Comparison of ENCODE assay signal across 1 mouse cellular context in genomic region chr11:58981541-58982447, GRCm38 (mm10).
A peak's percentile ranks its signal among the peaks of the same experiment; 100 is the strongest.
TF ChIP-seq lines count a peak whose summit lies in the region.

No protein-coding gene starts in this region.

TF ChIP-seq in CH12.LX, 34 proteins besides CTCF, POLR2A, EP300 and RAD21 (continued from another document):
- TF ChIP-seq MAX (IDR thresholded peaks at IDR 0.05; ENCODE audit: low read length): no peak; the same call in 1 of the 2 replicates
- TF ChIP-seq MAFK (IDR thresholded peaks at IDR 0.05; ENCODE audit: insufficient replicate concordance, low read length): no peak
- no peak for TF ChIP-seq USF1 (IDR thresholded peaks at IDR 0.05; ENCODE audit: low read depth, low read length)
- TF ChIP-seq PAX5 (IDR thresholded peaks at IDR 0.05; ENCODE audit: low read length): no peak
- no peak for TF ChIP-seq RCOR1 (conservative IDR thresholded peaks at IDR 0.05; ENCODE audit: low read depth, low read length)
- TF ChIP-seq KAT2A (IDR thresholded peaks at IDR 0.05; ENCODE audit: insufficient replicate concordance, low read length): no peak
- TF ChIP-seq NELFE (IDR thresholded peaks at IDR 0.05; ENCODE audit: low read depth, low read length): peak; percentile 47; the same call in 1 of the 2 replicates
- no peak for TF ChIP-seq JUND (conservative IDR thresholded peaks at IDR 0.05; ENCODE audit: low read depth, low read length)
- no peak for TF ChIP-seq TBP (conservative IDR thresholded peaks at IDR 0.05; ENCODE audit: low read depth, low read length)
- TF ChIP-seq IRF4 (IDR thresholded peaks at IDR 0.05; ENCODE audit: low read depth, low read length): no peak; the same call in 1 of the 2 replicates
- peak; percentile 89 for TF ChIP-seq BHLHE40 (IDR thresholded peaks at IDR 0.05; ENCODE audit: low read depth, low read length)
- TF ChIP-seq MEF2A (IDR thresholded peaks at IDR 0.05; ENCODE audit: borderline replicate concordance, low read depth, low read length): 0 out of 2 replicates have a peak, but pooled peaks have one; percentile 61
- TF ChIP-seq JUN (IDR thresholded peaks at IDR 0.05; ENCODE audit: insufficient read depth, low read depth, low read length): no peak
- TF ChIP-seq ZMIZ1 (IDR thresholded peaks at IDR 0.05; ENCODE audit: low read depth, low read length): no peak
- TF ChIP-seq POLR2AphosphoS2 (IDR thresholded peaks at IDR 0.05; ENCODE audit: low read depth, low read length): no peak
- peak; percentile 93 for TF ChIP-seq NRF1 (IDR thresholded peaks at IDR 0.05; ENCODE audit: low read depth, low read length)
- peak; percentile 93 for TF ChIP-seq ETS1 (conservative IDR thresholded peaks at IDR 0.05; ENCODE audit: low read depth, low read length)
- peak; percentile 76 for TF ChIP-seq ELF1 (IDR thresholded peaks at IDR 0.05; ENCODE audit: low read depth, low read length)
- TF ChIP-seq MAZ (IDR thresholded peaks at IDR 0.05; ENCODE audit: low read depth, low read length): no peak
- TF ChIP-seq SMC3 (IDR thresholded peaks at IDR 0.05; ENCODE audit: low read depth, low read length): peak; percentile 75
- peak; percentile 92 for TF ChIP-seq TCF12 (IDR thresholded peaks at IDR 0.05; ENCODE audit: low read depth, low read length)
- no peak for TF ChIP-seq UBTF (IDR thresholded peaks at IDR 0.05; ENCODE audit: low read depth, low read length)
- TF ChIP-seq CHD1 (IDR thresholded peaks at IDR 0.05; ENCODE audit: low read depth, low read length): no peak
- no peak for TF ChIP-seq ZNF384 (IDR thresholded peaks at IDR 0.05; ENCODE audit: low read depth, low read length)
- no peak for TF ChIP-seq USF2 (conservative IDR thresholded peaks at IDR 0.05; ENCODE audit: low read depth, low read length)
- TF ChIP-seq ZC3H11A (IDR thresholded peaks at IDR 0.05; ENCODE audit: low read depth, low read length): no peak
- peak; percentile 76 for TF ChIP-seq CHD2 (IDR thresholded peaks at IDR 0.05; ENCODE audit: low read length)
- no peak for TF ChIP-seq E2F4 (IDR thresholded peaks at IDR 0.05; ENCODE audit: insufficient replicate concordance, low read depth, low read length)
- TF ChIP-seq MXI1 (IDR thresholded peaks at IDR 0.05; ENCODE audit: low read depth, low read length): no peak; the same call in 1 of the 2 replicates
- no peak for TF ChIP-seq SIN3A (IDR thresholded peaks at IDR 0.05; ENCODE audit: low read length)
TF ChIP-seq in CH12.LX: peak in this region for 10.
